Mouse (Mus musculus): ENCODE measurements around the gene Cenpb. TPM values are rescaled to one million over a fixed set of nuclear protein-coding genes. Genes with fewer than 3 reads are reported as not detected.

Gene Cenpb
- total and polyA plus RNA-seq, 2 experiments from 2014 or later, result 7.8 to 62.9 TPM

GRCm38 (mm10) chr2:131176491-131176890 is 3.4 kb downstream of the Cenpb start:
- H3K27me3 ChIP-seq (ENCODE audit: control insufficient read depth, insufficient read depth, low read length), result peaks cover 6% of the 10 kb centered on the region
- H3K36me3 ChIP-seq (replicated peaks; ENCODE audit: control insufficient read depth, insufficient read depth, low read length), result peaks cover 15% of the 10 kb centered on the region; the same call in 1 of the 2 replicates
- peaks cover 38% of the 10 kb centered on the region for H3K4me1 ChIP-seq (ENCODE audit: control insufficient read depth, insufficient read depth)
- H3K9ac ChIP-seq (replicated peaks; ENCODE audit: low read depth, low read length), result no peak overlapping the region
- TF ChIP-seq EP300 (IDR thresholded peaks at IDR 0.05; ENCODE audit: low read depth), result no peak
- TF ChIP-seq CTCF (IDR thresholded peaks at IDR 0.05; ENCODE audit: low read depth), result no peak
- 0 out of 2 replicates have a peak overlapping the region, but pooled peaks have one; percentile 92 for H3K4me2 ChIP-seq (ENCODE audit: low read depth, low read length)
- ATAC-seq (ENCODE audit: insufficient read depth, low read depth) (no peak), DNase-seq (ENCODE audit: low spot score) (no peak)
- WGBS, result 64% methylated on average over 5 of the region's 5 CpGs
- H3K27ac ChIP-seq (ENCODE audit: low read depth), result 0 out of 2 replicates have a peak overlapping the region, but pooled peaks have one; percentile 1
- H3K4me3 ChIP-seq (ENCODE audit: low read depth, low read length), result no peak overlapping the region
- no peaks in the 10 kb centered on the region for H3K9me3 ChIP-seq (replicated peaks; ENCODE audit: control insufficient read depth, low read length)

DNA sequence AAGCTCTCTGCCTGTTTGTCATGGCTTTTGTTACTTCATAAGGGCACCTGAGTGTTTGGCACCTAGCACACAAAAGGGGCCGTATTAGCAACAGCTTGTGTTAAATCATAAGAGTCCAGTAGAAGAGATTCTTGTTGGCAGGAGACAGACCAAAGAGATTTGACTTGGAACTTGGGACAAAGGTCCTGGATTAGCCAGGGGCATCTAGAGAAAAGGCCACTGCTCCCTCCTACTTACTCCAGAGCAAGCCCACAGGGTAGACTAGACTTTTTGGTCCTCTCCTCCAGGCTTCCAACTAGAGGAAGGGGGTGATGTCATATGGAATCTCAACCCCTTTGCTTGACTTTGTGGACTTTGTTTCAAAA is 3.9 kb downstream of the Cenpb start:
- Histone ChIP-seq H3K27me3 (ENCODE audit: control insufficient read depth, insufficient read depth, low read length) (peaks cover 12% of the 10 kb centered on the region), H3K4me2 (ENCODE audit: low read depth, low read length) (no peak overlapping the region), H3K4me3 (ENCODE audit: low read depth, low read length) (no peak overlapping the region), H3K27ac (ENCODE audit: low read depth) (no peak overlapping the region), H3K36me3 (replicated peaks; ENCODE audit: control insufficient read depth, insufficient read depth, low read length) (peaks cover 15% of the 10 kb centered on the region; the same call in 1 of the 2 replicates), H3K4me1 (ENCODE audit: control insufficient read depth, insufficient read depth) (peaks cover 38% of the 10 kb centered on the region), H3K9ac (replicated peaks; ENCODE audit: low read depth, low read length) (no peak overlapping the region), H3K9me3 (replicated peaks; ENCODE audit: control insufficient read depth, low read length) (no peaks in the 10 kb centered on the region)
- TF ChIP-seq CTCF (IDR thresholded peaks at IDR 0.05; ENCODE audit: low read depth) (no peak), EP300 (IDR thresholded peaks at IDR 0.05; ENCODE audit: low read depth) (no peak)
- no peak for DNase-seq (ENCODE audit: low spot score)
- WGBS, result 92% methylated on average over 1 of the region's 1 CpGs
- ATAC-seq (ENCODE audit: insufficient read depth, low read depth), result no peak

DNA sequence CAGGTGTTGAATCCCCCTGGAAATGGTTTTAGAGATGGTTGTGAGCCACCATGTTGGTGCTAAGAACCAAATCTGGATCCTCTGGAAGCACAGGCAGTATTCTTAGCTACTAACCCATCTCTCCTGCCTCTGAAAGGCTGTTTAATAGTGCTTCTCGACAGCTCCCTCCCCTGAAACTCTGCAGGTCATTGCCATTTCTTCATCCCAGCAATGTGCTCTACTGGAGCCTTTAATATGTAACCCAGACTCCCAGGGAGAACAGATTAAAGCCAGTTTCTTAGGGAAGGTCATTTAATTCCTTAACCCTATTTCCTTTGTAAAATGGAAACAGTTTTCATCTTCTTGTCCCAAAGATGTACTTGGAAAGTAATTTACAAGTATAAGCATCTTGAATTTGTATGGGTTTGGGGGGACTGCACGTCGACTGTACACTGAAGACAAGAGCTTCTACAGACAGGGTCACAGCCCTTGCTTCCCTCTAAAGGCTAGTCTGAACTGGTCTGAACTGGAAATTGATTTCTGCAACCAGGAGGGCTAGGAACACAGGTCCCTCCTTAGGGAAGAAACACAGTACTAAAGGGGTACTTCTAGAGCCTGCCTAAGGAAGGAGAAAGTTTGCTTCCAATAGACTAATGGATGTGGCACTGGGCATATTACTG is 4.5 kb downstream of the Cenpb start:
- no peaks in the 10 kb centered on the region for H3K9me3 ChIP-seq (replicated peaks; ENCODE audit: control insufficient read depth, low read length)
- H3K27ac ChIP-seq (ENCODE audit: low read depth), result no peak overlapping the region
- peaks cover 15% of the 10 kb centered on the region; the same call in 1 of the 2 replicates for H3K36me3 ChIP-seq (replicated peaks; ENCODE audit: control insufficient read depth, insufficient read depth, low read length)
- TF ChIP-seq CTCF (IDR thresholded peaks at IDR 0.05; ENCODE audit: low read depth) (no peak), EP300 (IDR thresholded peaks at IDR 0.05; ENCODE audit: low read depth) (no peak)
- H3K27me3 ChIP-seq (ENCODE audit: control insufficient read depth, insufficient read depth, low read length), result peaks cover 16% of the 10 kb centered on the region
- H3K4me2 ChIP-seq (ENCODE audit: low read depth, low read length), result no peak overlapping the region
- DNase-seq (ENCODE audit: low spot score) (no peak), ATAC-seq (ENCODE audit: insufficient read depth, low read depth) (no peak)
- peaks cover 38% of the 10 kb centered on the region for H3K4me1 ChIP-seq (ENCODE audit: control insufficient read depth, insufficient read depth)
- 66% methylated on average over 3 of the region's 3 CpGs for WGBS
- H3K4me3 ChIP-seq (ENCODE audit: low read depth, low read length), result no peak overlapping the region
- H3K9ac ChIP-seq (replicated peaks; ENCODE audit: low read depth, low read length), result no peak overlapping the region

GRCm38 (mm10) chr2:131174700-131175099 is 5.2 kb downstream of the Cenpb start:
- no peaks in the 10 kb centered on the region for H3K9me3 ChIP-seq (replicated peaks; ENCODE audit: control insufficient read depth, low read length)
- peaks cover 38% of the 10 kb centered on the region for H3K4me1 ChIP-seq (ENCODE audit: control insufficient read depth, insufficient read depth)
- DNase-seq (ENCODE audit: low spot score) (peak; percentile 89), ATAC-seq (ENCODE audit: insufficient read depth, low read depth) (no peak; the same call in 1 of the 2 replicates)
- TF ChIP-seq CTCF (IDR thresholded peaks at IDR 0.05; ENCODE audit: low read depth) (no peak), EP300 (IDR thresholded peaks at IDR 0.05; ENCODE audit: low read depth) (no peak)
- 5% methylated on average over 11 of the region's 11 CpGs for WGBS
- H3K9ac ChIP-seq (replicated peaks; ENCODE audit: low read depth, low read length), result no peak overlapping the region
- H3K4me3 ChIP-seq (ENCODE audit: low read depth, low read length), result peak overlapping the region; percentile 28
- no peak overlapping the region for H3K27ac ChIP-seq (ENCODE audit: low read depth)
- H3K36me3 ChIP-seq (replicated peaks; ENCODE audit: control insufficient read depth, insufficient read depth, low read length), result peaks cover 15% of the 10 kb centered on the region; the same call in 1 of the 2 replicates
- H3K27me3 ChIP-seq (ENCODE audit: control insufficient read depth, insufficient read depth, low read length), result peaks cover 18% of the 10 kb centered on the region
- H3K4me2 ChIP-seq (ENCODE audit: low read depth, low read length), result peak overlapping the region; percentile 67

- TF ChIP-seq CTCF (IDR thresholded peaks at IDR 0.05; ENCODE audit: low read depth), result no peak
- no peak for TF ChIP-seq EP300 (IDR thresholded peaks at IDR 0.05; ENCODE audit: low read depth)
- H3K36me3 ChIP-seq (replicated peaks; ENCODE audit: control insufficient read depth, insufficient read depth, low read length), result peaks cover 15% of the 10 kb centered on the region; the same call in 1 of the 2 replicates
- no peak overlapping the region for H3K9ac ChIP-seq (replicated peaks; ENCODE audit: low read depth, low read length)
- DNase-seq (ENCODE audit: low spot score) (no peak), ATAC-seq (ENCODE audit: insufficient read depth, low read depth) (no peak)
- no peak overlapping the region for H3K4me3 ChIP-seq (ENCODE audit: low read depth, low read length)
- H3K4me2 ChIP-seq (ENCODE audit: low read depth, low read length), result no peak overlapping the region
- H3K27ac ChIP-seq (ENCODE audit: low read depth), result no peak overlapping the region
- peaks cover 18% of the 10 kb centered on the region for H3K27me3 ChIP-seq (ENCODE audit: control insufficient read depth, insufficient read depth, low read length)
- H3K4me1 ChIP-seq (ENCODE audit: control insufficient read depth, insufficient read depth), result peaks cover 17% of the 10 kb centered on the region; the same call in 1 of the 2 replicates
- H3K9me3 ChIP-seq (replicated peaks; ENCODE audit: control insufficient read depth, low read length), result no peaks in the 10 kb centered on the region
- WGBS, result 55% methylated on average over 9 of the region's 9 CpGs
Measured at GRCm38 (mm10) chr2:131172322-131172721, 7.5 kb downstream of the Cenpb start.

Measured in heart, postnatal 0 days (tissue).